Mouse (Mus musculus) retina, adult 2 months (tissue): ENCODE data around the gene Cdh16.
A peak's percentile ranks its signal among the peaks of the same experiment; 100 is the strongest.
"Not testable (repeated sequence)": the region's sequence is repeated elsewhere in the genome, so short reads cannot be mapped to it uniquely, and the experiment has no call there.

Experiments used
- DNase-seq: peaks from one replicate; pipeline ENCODE4 v3.0.0-alpha.2; 2012; ENCODE audit warnings: low read depth, low spot score

Gene Cdh16

DNA sequence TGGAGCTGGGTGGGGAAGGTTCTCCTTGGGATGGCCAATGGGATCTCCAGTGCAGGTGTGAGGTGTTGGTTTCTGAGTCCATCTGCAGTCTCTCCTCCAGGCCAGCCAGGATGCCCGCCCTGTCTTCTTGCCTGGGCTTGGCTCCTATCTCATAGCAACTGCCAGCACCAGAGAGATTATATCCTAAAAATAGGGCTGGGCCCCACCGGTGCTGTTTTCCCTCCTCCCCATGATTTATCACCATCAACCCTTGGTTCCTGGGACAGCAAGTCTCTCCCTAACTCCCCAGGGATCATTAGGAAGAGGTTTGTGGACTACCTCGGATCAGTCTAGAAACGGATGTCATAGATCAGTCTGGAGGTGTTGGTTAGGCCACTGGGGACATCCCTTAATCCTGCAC is 11.1 kb downstream of the Cdh16 start:
- no peak for DNase-seq

DNA sequence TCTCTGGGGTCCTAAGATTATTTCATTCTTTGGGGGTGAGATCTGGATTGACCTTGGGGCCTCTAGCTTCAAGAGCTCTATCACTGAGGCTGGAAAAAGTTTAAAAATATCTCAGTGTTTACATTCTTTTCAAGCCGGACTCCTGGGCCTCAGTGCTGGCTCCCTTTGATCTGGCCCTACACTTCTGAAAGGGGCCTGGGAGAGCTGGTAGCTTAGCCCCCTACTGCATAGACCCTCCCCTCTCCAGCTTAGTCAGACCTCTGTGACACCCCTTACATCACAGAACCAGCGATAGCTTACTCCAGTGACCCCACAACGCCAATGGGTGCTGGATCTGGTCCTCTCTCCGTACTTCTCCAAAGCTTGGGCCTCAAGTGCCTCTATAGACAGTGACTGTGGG is 12.6 kb downstream of the Cdh16 start:
- DNase-seq: no peak

DNA sequence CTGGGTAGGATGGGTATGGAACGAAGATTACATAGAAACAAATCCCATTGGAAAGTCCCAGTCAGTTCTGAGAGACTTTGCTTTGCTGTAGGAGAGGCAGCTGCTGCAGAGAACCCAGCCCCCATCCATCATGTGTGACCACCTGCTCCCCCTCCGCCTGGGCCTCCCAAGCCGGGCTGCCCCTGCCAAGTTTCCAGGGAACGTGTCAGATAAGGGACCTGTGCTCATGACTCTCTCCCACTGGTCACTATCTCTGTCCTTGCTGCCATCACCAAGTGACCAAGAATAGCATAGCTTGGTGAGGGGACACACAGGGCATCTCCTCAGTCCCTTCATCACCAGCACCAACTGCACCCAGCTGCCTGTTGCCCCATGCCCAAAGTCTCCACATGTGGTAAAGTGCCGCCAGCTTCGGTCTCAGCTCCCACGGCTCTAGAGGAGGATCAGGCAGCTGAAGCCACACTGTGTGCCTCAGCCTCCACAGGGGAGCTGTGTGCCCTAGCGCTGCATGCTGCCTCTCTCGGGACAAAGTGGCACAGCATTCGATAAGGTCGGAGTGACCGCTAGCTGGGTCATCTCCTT is 13.9 kb downstream of the Cdh16 start:
- DNase-seq: no peak

DNA sequence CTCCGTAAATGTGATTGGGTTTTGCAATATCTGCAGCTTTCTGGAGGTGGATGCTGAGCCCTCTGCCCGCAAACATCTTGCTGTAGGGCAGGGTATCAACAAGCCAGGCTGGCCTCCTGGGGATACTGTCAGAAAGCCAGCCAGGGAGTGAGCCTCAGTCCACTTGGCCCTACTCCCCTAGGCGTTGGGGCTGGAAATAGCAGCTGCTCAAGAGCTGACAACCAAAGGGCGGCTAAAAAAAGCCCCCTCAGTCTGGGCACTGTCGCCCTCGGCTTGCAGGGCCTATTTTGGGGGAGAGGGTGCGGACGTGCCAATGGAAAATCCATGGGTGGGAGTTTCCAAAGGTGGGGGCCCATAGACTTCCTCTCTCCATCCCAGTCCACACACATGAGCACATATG is 15.0 kb downstream of the Cdh16 start:
- no peak for DNase-seq

DNA sequence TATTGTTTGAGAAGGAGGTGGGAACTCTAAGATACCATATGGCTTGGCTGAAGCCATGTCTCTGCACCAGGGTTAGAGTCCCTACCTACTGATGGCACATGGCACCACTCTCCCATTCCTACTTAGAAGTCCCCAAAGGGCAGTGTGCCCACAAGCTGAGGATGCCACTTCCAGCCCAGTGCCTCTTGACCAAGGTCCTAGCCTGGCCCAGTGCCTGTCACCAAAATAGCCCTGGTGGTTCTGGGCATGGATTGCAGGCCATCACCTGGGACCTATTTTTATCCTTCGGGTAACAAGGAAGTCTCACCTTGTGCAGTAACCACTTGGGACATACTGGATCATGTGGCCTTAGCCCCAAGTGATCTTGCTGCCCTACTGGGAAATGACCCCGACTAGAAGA is 16.3 kb downstream of the Cdh16 start:
- no peak for DNase-seq

DNA sequence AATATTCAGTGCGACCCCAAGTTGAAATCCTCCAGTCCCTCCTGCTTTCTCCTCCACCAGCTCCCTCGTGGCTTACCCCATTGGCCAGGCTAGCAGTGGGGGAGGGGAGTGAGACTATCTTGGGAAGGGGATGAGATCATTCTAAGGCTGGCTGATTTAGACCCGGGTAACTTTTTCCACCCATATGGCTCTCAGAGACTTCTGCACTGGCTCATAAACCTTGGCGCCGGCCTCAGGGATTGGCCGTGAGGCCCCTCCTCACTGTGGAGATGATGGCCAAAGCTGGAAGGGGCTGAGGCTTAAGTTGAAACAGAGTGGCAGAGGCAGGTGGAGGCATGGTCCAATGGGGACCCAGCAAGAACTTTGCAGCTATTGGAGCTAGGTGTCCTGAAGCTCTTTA is 17.9 kb downstream of the Cdh16 start:
- no peak for DNase-seq

DNA sequence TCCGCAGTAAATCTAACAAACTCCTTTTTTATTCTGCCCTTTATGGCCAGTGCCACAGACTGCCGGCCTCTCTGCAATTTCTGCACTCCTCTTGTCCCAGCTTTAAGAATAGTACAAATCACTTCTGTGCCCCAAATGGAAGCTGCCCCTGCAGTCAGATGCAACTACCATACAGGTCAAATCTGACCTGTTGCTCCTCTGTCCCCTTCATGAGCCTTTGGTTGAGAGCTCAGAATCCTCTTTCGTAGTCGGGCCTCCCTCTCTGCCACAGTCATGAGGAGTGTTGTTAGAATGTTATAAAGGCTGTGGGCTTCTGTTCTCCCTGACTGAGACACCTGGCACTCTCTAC is 21.0 kb downstream of the Cdh16 start:
- no peak for DNase-seq

DNA sequence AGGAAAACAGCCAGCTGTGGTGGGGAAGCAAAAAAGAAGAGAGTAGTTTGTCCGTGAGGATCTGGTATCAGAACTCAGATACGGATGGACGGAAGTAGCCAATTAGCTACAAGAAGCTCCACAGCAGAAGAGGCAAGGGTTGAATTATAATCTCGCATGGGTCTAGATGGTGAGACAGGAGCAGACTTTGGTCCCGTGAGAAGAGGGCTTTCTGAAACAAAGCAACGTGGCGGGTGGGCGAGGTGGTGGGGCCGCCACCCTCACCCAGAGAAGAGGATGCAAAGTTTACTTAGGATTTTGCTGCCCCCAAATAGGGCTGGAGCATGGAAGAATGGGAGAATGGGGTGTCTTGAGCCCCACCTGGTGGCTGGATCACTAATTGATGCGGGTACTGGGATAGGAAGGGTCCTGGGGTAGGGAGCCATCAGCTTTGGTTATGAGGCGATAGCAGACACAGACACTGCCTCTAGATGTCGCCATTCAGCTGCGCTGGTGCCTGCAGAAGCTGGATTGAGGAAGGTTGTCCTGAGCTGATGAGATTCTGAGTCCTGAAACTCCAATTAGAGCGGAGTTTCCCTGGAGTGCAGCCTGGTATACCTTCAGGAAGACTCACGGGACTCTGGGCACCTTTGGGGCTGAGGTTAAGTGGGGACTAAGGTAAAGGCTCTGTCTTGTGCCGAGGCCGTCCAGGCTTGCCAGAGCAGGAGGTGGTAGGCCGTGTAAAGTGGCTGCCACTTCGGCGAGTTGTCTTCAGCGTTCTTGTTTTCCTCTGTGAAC is 21.5 kb downstream of the Cdh16 start:
- DNase-seq: peak; percentile 77

DNA sequence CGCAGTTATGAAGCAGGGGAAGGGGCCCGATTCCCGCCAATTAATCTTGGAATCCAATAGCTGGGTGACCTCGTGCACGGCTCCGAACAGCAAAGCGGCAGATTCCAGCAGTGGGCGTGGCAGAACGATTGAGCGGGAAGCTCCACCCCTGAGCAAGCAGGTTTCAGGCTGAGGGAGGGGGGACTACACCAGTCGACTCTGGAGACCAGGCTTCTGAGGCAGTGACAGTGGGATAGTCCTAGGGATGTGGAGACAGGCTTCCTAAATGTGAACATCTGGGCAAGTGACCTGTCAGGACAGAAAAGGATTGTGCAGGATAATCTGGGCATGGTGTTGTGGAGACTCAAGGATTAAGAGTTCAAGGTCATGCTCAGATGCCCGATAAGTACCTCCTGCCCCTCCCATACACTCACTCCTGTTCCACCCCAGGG is 22.2 kb downstream of the Cdh16 start:
- peak; percentile 71 for DNase-seq

DNA sequence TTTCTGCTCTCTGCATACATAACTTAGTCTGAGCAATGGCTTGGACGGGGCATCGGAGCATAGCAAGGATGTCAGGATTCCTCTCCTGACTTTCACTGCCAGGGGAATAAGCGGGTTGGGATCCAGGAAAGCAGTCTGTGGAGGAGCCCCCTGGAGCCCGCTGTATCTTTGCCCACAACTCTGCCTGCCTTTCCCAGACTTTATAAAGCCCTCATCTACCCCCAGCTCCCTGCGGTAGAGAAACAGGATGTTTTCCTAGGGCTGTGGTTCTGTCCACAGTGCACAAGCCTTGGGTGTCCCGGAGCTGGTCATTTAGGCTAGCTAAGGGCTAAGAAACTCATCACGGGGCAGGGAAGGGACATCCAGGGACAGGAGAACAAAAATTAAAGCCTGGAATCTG is 22.8 kb downstream of the Cdh16 start:
- no peak for DNase-seq

DNA sequence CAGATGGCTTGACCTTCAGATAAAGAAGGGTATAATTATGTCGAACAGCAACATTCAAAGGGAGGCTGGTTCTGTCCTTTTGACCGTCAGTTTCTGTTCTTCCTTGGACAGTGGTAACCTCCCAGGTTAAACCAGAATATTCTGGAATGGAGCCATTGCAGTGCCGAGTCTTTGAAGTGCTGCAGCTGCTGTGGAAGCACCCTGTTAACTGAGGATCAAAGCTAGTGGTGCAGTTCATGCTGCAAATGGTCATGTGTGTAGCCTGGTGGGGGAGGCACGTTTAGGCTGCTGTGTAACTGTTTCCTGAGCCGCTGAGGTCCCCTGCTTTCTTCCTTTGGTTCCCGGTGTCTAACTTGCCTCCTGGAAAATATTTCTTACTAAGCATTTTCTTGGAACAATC is 25.7 kb downstream of the Cdh16 start:
- no peak for DNase-seq

DNA sequence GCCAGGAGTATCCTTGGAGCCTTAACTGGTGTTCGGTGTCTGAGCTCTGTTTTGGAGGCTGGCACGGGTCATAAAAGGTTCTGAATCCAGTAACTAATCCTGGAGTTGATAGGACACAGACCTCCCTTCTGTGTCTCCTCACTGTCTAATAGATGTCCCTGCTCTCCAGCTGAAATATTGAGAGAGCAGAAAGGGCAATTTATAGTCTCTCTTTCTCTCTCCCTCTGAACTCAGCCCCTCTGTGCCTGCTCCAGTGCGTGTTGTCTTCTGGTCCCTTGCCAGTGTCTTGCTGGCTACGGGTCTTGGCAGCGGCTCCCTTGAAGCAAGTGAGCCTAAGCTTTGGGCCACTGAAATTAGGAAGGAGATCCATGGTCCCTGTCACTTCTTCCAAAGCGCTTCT is 26.5 kb downstream of the Cdh16 start:
- DNase-seq: no peak

DNA sequence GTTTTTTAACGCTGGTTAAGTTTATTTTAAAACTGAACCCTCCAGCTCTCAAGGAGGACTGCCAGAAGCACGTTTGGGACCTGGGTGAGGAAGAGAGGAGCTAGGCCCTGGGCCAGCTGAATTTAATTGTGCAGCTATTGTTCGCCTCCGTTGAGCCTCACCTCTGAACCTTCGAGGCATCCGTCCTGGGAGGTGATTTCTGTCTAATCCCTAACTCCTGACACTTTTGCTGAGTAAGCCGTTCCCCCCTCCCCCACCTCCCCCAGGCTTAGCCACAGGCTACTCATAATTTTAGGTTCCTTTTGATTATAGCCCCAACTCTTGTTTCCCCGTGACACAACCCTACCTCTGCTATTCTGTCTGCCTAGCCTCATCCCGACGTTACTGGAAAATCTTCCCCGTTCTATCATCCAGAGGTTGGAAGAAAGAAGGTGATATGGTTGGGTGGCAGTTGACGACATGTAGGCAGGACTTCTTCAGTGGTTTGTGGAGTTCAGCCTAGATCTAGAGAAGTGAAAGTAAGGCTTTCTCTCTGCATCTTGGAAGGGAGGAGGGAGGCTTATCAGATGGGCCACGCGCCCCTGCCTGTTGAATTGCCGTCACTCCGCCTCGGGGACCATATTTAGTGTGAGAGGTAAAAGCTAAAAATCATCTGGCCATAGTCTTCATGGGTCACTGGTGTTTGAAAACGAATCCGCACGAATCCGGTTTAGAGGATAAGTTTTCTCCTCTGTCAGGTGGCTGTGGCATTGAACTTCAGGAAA is 28.2 kb downstream of the Cdh16 start:
- no peak for DNase-seq

DNA sequence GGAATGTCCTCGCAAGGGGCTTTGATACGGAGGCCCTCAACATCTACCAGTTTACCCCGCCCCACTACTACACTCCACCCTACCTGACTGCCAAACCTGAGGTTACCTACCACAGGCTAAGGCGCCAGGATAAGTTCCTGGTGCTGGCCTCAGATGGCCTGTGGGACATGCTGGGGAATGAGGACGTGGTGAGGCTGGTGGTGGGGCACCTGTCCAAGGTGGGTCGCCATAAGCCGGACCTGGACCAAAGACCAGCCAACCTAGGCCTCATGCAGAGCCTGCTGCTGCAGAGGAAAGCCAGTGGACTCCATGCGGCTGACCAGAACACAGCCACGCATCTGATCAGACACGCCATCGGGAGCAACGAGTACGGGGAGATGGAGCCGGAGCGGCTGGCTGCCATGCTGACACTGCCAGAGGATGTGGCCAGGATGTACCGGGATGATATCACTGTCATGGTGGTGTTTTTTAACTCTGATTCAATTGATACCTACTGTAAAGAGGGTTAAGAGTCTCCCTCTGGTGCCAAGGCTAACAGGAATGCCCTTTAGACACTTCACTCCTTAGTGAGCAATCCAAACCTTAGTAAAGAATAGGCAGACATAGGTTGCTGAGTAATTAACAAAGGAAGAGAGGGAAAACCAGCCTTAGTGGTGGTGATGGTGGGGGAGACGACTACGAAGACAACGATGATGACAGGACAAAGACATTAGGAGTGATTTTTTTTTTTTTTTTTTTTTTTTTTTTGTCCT is 29.4 kb downstream of the Cdh16 start:
- DNase-seq: no peak

DNA sequence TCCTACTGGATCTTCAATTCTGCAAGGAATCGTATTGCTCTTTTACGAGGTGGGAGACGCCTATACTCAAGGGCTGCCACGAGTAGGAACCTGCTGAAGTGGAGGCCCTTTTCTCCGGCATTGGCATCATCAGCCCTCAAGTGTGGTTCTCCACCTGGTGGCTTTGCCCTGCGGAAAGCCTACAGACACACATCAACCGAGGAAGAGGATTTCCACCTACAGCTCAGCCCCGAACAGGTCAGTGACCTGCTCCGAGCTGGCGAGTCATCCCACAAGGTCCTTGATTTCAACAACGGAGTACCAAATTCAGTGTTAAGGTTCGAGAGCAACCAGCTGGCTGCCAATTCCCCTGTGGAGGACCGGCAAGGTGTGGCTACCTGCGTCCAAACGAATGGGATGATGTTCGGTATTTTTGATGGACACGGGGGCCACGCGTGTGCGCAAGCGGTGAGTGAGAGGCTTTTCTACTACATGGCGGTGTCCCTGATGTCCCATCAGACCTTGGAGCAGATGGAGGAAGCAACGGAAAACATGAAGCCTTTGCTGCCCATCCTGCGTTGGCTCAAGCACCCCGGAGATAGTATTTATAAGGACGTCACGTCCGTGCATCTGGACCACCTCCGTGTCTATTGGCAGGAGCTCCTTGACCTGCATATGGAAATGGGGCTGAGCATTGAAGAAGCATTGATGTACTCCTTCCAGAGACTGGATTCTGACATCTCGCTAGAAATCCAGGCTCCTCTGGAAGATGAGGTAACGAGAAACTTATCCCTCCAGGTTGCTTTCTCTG is 30.5 kb downstream of the Cdh16 start:
- DNase-seq: no peak

DNA sequence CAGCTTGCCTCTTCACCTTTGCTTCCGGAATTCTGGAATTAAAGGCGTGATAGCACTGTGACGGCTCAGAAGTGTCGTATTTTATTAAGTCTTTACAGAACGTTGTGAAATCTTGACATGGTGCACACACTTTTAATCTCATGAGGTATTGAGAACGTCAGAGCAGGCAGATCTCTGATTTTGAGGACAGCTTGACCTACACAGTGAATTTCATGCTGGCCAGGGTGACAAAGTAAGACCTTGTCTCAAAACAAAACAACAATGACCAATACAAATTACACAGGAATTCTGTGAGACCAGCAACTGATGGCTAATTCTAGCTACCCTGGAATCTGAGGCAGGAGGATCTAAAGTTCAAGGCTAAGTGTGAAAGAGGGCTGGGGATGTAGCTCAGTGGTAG is 31.6 kb downstream of the Cdh16 start:
- DNase-seq: no peak

DNA sequence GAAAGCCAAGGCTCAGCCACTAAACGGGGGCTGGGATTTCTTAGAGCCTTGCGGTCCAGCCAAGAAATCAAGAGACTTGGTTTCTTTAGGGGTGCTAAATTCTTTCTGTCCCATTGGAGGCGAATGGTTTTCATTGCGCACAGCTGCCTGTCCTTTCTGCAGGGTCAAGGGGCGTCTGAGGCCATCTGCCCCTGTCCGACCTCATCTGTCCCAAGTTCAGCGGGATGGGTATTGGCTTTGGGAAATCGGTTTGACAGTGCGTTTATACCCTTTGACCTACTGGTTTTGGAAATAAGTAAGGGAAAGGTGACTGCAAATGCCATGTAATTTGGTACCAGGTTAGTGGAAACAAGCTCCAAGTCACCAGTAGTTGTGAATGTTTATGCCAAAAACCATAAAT is 32.3 kb downstream of the Cdh16 start:
- DNase-seq: no peak

DNA sequence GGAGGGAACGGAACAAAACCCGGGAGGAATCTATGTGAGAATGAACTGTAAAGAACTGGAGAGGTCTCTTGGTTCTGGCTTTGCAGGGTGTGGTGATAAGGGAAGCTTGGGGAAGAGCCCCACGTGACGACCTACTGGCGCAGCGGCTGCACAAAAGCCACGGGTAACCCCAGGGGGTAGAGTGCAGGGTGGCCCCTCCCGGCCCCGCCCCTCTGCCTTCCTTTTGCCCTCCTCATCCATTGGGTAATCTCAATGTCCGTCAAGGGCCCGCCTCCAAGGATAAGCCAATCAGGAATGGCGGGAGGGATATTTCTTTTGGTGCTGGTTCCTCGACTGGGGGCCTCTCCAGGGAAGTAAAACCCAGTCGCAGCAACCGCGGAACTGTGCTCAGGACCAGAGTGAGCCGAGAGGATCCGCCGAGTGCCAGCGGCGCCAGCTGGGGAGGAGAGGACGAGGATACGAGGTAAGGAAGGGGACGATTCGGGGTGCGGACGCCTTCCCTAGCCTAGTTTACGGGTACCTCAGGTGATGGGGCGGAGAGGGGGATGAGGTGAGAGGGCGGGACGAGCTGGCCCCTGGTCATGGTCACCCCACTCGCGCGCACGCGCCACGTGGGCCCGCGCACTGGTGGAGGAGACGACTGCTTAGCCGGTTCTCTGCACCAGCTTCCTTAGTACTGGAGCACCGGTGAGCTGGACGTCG is 32.9 kb downstream of the Cdh16 start, which contains the start of gene Pdp2:
Gene Pdp2, plus strand, starts transcription at position 319 of the 702 bp plus-strand sequence.
- peak; percentile 92 for DNase-seq

DNA sequence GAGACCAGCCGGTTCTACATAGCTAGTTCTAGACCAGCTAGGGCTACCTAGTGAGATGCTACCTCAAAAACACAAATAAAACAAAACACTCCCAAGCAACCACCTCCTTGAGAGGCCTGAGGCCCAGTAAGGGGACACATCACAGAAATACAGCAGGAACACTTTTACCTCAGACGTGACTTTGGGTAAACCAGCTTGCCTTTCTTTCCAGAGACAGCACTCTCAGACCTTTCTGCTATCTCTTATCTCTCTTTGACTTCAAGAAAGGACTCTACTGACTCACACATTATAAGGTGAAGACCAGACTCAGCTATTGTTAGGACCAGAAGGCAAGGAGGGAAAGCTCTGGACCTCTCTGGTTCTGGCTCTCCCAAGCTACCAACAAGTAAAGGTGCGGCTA is 33.9 kb downstream of the Cdh16 start:
- DNase-seq: no peak

DNA sequence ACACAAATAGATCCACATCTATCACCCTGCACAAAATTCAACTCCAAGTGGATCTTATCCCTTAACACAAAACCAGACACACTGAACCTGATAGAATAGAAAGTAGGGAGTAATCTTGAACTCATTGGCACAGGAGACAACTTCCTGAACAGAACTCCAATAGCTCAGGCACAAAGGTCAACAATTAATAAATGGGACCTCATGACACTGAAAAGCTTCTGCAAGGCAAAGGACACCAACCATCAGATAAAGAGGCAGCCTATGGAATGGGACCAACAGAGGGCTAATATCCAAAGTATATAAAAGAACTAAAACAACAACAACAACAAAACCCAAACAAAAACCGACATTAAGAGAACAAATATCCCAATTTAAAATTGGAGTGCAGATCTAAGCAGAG is 39.7 kb downstream of the Cdh16 start:
- DNase-seq: no peak

DNA sequence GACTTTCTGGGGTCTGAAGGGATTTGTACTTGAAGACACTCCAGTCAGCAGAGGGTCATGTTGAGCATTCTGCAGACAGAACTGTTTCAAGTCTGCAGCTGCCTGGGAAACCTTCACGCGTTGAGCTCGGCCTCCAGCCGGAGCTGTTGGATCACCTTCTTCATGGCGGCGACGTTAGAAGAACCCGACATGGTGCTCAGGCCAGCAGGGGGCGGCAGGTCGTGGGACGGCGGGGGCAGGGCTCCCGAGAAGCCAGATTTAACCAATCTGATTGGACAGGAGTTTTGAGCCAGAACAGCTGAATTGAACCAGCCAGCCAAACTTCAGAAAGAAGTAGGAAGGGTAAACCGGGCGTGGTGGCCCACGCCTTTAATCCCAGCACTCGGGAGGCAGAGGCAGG is 46.6 kb downstream of the Cdh16 start:
- not testable (repeated sequence) for DNase-seq
